Comparison of ENCODE assay signal across 18 mouse cellular contexts in the genomic region with DNA sequence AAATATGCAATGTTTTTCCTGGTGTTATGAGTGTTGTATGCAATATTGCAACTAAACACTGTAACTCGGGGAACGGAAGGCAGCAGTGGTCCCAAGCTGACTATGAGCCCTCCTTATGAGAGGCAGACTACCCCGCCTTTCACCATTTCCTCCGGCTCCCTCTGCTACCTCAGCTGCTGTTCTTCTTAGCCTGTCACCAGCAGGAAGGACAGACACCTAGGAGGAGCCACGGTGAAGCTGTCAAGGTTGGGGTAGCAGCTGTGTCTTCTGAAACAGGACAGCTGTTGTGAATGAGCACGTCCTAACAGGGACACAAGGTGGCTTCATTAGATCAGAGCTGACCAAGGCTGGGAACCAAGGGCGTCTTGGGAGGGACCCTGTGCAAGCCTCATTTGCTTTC. TPM values are rescaled to one million over a fixed set of nuclear protein-coding genes. Genes with fewer than 3 reads are reported as not detected.
A peak's percentile ranks its signal among the peaks of the same experiment; 100 is the strongest.
DNase-seq lines count a peak whose midpoint lies in the region; ATAC-seq and TF ChIP-seq lines count a peak whose summit lies in the region.
"Had no signal": no experiment of that assay in that cellular context is flagged by ENCODE, and none has a peak within 500 bp of the region (broad histone marks: within the 10 kb centered on the region; RNA-seq: fewer than 3 reads in every experiment).

No protein-coding gene starts in this region.

- no peaks in the 10 kb centered on the region for H3K9me3 ChIP-seq in heart, embryonic 12.5 days (replicated peaks)
- no peaks in the 10 kb centered on the region for H3K9me3 ChIP-seq in kidney, embryonic 15.5 days (replicated peaks)
- no peaks in the 10 kb centered on the region for H3K9me3 ChIP-seq in limb, embryonic 13.5 days
- H3K9me3 ChIP-seq: hindbrain, embryonic 12.5 days had no signal

- WGBS in heart, embryonic 12.5 days, result 65% methylated on average over 7 of the region's 7 CpGs
- WGBS in kidney, embryonic 15.5 days, result 35% methylated on average over 7 of the region's 7 CpGs
- 61% methylated on average over 7 of the region's 7 CpGs for WGBS in limb, embryonic 13.5 days

- ATAC-seq in heart, embryonic 12.5 days (ENCODE audit: insufficient number of reproducible peaks, low FRiP score), result no peak
- ATAC-seq in kidney, embryonic 15.5 days (replicated peaks; ENCODE audit: low FRiP score), result peak; percentile 72
- ATAC-seq in limb, embryonic 13.5 days (ENCODE audit: low FRiP score, low read depth), result no peak
- ATAC-seq: intestine, embryonic 16.5 days had no signal

- H3K79me2 ChIP-seq in C2C12 (ENCODE audit: control insufficient read depth, insufficient read depth), result no peaks in the 10 kb centered on the region

- no peak overlapping the region for H3ac ChIP-seq in C2C12 (ENCODE audit: control insufficient read depth, insufficient read length, low read depth)

- no peaks in the 10 kb centered on the region for H3K79me3 ChIP-seq in C2C12 (ENCODE audit: low read depth)

- H3K4me1 ChIP-seq in heart, embryonic 12.5 days (replicated peaks), result peaks cover 20% of the 10 kb centered on the region
- H3K4me1 ChIP-seq in kidney, embryonic 15.5 days, result peaks cover 39% of the 10 kb centered on the region
- H3K4me1 ChIP-seq in limb, embryonic 13.5 days, result peaks cover 43% of the 10 kb centered on the region

- no peak for TF ChIP-seq CTCF in C2C12 (IDR thresholded peaks at IDR 0.05; ENCODE audit: control insufficient read depth, insufficient read depth, insufficient read length)

- DNase-seq in heart, adult 11 months, result peak; percentile 83
- DNase-seq in kidney, postnatal 10 days, result no peak
- no peak for DNase-seq in spleen, postnatal 4 days (ENCODE audit: low spot score in 2 of 2)
- no peak for DNase-seq in urinary bladder, postnatal 36 days (ENCODE audit: low spot score in 2 of 2)
- DNase-seq: cerebellum, adult 11 months; cerebellum, postnatal 25 days; liver; midbrain, embryonic 14.5 days; thymus, postnatal 25 days had no signal

- no peaks in the 10 kb centered on the region for H3K27me3 ChIP-seq in heart, embryonic 12.5 days (replicated peaks)
- H3K27me3 ChIP-seq in kidney, embryonic 15.5 days, result no peaks in the 10 kb centered on the region
- no peaks in the 10 kb centered on the region for H3K27me3 ChIP-seq in C2C12 (ENCODE audit: control insufficient read depth, insufficient read depth, insufficient read length)
- no peaks in the 10 kb centered on the region; the same call in 1 of the 2 replicates for H3K27me3 ChIP-seq in limb, embryonic 13.5 days

- no peaks in the 10 kb centered on the region for H3K36me3 ChIP-seq in heart, embryonic 12.5 days
- H3K36me3 ChIP-seq in kidney, embryonic 15.5 days, result no peaks in the 10 kb centered on the region
- H3K36me3 ChIP-seq in C2C12 (ENCODE audit: control insufficient read depth, insufficient read depth), result no peaks in the 10 kb centered on the region
- H3K36me3 ChIP-seq in limb, embryonic 13.5 days, result no peaks in the 10 kb centered on the region
- H3K36me3 ChIP-seq: hindbrain, embryonic 12.5 days had no signal

- no peak overlapping the region for H3K4me3 ChIP-seq in heart, embryonic 12.5 days
- no peak overlapping the region for H3K4me3 ChIP-seq in kidney, embryonic 15.5 days (replicated peaks)
- no peak overlapping the region for H3K4me3 ChIP-seq in C2C12 (ENCODE audit: insufficient read depth, poor library complexity, severe bottlenecking)
- H3K4me3 ChIP-seq in limb, embryonic 13.5 days, result no peak overlapping the region
- H3K4me3 ChIP-seq: hindbrain, embryonic 12.5 days; layer of hippocampus, adult 2 months had no signal

- no peak overlapping the region for H3K27ac ChIP-seq in heart, embryonic 12.5 days (ENCODE audit: poor library complexity, severe bottlenecking)
- H3K27ac ChIP-seq in kidney, embryonic 15.5 days, result no peak overlapping the region
- H3K27ac ChIP-seq in limb, embryonic 13.5 days, result peak overlapping the region; percentile 6; the same call in 1 of the 2 replicates
- H3K27ac ChIP-seq: hindbrain, embryonic 12.5 days; layer of hippocampus, adult 2 months; macrophage had no signal

- no peak overlapping the region for H3K4me2 ChIP-seq in heart, embryonic 12.5 days
- peak overlapping the region; percentile 36 for H3K4me2 ChIP-seq in kidney, embryonic 15.5 days
- no peak overlapping the region for H3K4me2 ChIP-seq in limb, embryonic 13.5 days (replicated peaks)
- H3K4me2 ChIP-seq: hindbrain, embryonic 12.5 days had no signal

- no peak overlapping the region for H3K9ac ChIP-seq in heart, embryonic 12.5 days
- no peak overlapping the region for H3K9ac ChIP-seq in kidney, embryonic 15.5 days
- no peak overlapping the region for H3K9ac ChIP-seq in limb, embryonic 13.5 days
- H3K9ac ChIP-seq: hindbrain, embryonic 12.5 days had no signal

TF ChIP-seq in C2C12, 6 proteins besides CTCF, POLR2A, EP300 and RAD21:
- no peak for TF ChIP-seq MYOG (IDR thresholded peaks at IDR 0.05; ENCODE audit: control insufficient read depth, extremely low read depth, insufficient read length)
- no peak for TF ChIP-seq FOSL1 (IDR thresholded peaks at IDR 0.05; ENCODE audit: insufficient read depth, low read length, poor library complexity, severe bottlenecking)
- TF ChIP-seq MYOD1 (IDR thresholded peaks at IDR 0.05; ENCODE audit: control insufficient read depth, insufficient read length, low read depth), result peak; percentile 4
- no peak for TF ChIP-seq USF1 (IDR thresholded peaks at IDR 0.05; ENCODE audit: low read depth)

RNA-seq across cellular contexts. Expression of gene Gprc5d, which starts 20.1 kb away (rescaled TPM):
- not detected in 2 replicates for polyA plus RNA-seq in heart, embryonic 12.5 days (2016; fragmentation: Nextera tagmentation; extraction: Ambion mirVana)
- polyA plus RNA-seq in kidney, embryonic 15.5 days (2015; fragmentation: Nextera tagmentation; extraction: Ambion mirVana), result not detected in 2 replicates
- polyA plus RNA-seq in C2C12 (2012; fragmentation: generic; extraction: Trizol), result not detected
- not detected in 2 replicates for polyA plus RNA-seq in limb, embryonic 13.5 days (2015; fragmentation: Nextera tagmentation; extraction: Ambion mirVana)
- polyA plus RNA-seq: forebrain, embryonic 11.5 days; hindbrain, embryonic 12.5 days; macrophage; midbrain, embryonic 14.5 days had no signal

RNA-seq across cellular contexts. Expression of gene Fam234b, which starts 59.6 kb away (rescaled TPM):
- 9.0 and 10.7 TPM in 2 replicates for polyA plus RNA-seq in heart, embryonic 12.5 days (2016; fragmentation: Nextera tagmentation; extraction: Ambion mirVana)
- 35.5 and 37.4 TPM in 2 replicates for polyA plus RNA-seq in kidney, embryonic 15.5 days (2015; fragmentation: Nextera tagmentation; extraction: Ambion mirVana)
- polyA plus RNA-seq in C2C12 (2012; fragmentation: generic; extraction: Trizol), result 4.6 TPM
- polyA plus RNA-seq in limb, embryonic 13.5 days (2015; fragmentation: Nextera tagmentation; extraction: Ambion mirVana), result 27.0 and 30.3 TPM in 2 replicates

RNA-seq across cellular contexts. Expression of gene Hebp1, which starts 59.6 kb away (rescaled TPM):
- polyA plus RNA-seq in heart, embryonic 12.5 days (2016; fragmentation: Nextera tagmentation; extraction: Ambion mirVana), result 14.8 and 16.0 TPM in 2 replicates
- polyA plus RNA-seq in kidney, embryonic 15.5 days (2015; fragmentation: Nextera tagmentation; extraction: Ambion mirVana), result 27.1 and 28.0 TPM in 2 replicates
- polyA plus RNA-seq in C2C12 (2012; fragmentation: generic; extraction: Trizol), result 18.4 TPM
- polyA plus RNA-seq in limb, embryonic 13.5 days (2015; fragmentation: Nextera tagmentation; extraction: Ambion mirVana), result 9.4 and 10.2 TPM in 2 replicates
